Mouse (Mus musculus): ENCODE results near the gene Cabp4.

GRCm38 (mm10) chr19:4175368-4175947 lies 31.6 kb upstream of the Cabp4 start, which contains the start of gene Carns1:
- TF ChIP-seq POLR2A (IDR thresholded peaks at IDR 0.05; ENCODE audit: control insufficient read depth, low read depth, low read length), result no peak
- TF ChIP-seq CTCF (IDR thresholded peaks at IDR 0.05; ENCODE audit: control insufficient read depth, insufficient read depth, insufficient replicate concordance, low read depth, low read length), result no peak

All from testis, adult 2 months (tissue).